Mouse (Mus musculus): ENCODE results near the gene Nphs1. TPM values are rescaled to one million over a fixed set of nuclear protein-coding genes. Genes with fewer than 3 reads are reported as not detected.
A peak's percentile ranks its signal among the peaks of the same experiment; 100 is the strongest.

Gene Nphs1
- 0.11 TPM in 1 of 2 replicates, not detected in the other for total RNA-seq (2021)
- long read RNA-seq, experiment 1, result 0 reads
- long read RNA-seq, experiment 2, result 0 reads

GRCm38 (mm10) chr7:30457629-30458330 is at the start of gene Nphs1, which contains the start of gene Kirrel2:
TSS of gene Nphs1 (plus strand) at chr7:30458315.
TSS of gene Kirrel2 (minus strand) at chr7:30457690.
- peak; percentile 41 for DNase-seq

- no peak for DNase-seq
These were observed 49.5 kb upstream of the Nphs1 start for GRCm38 (mm10) chr7:30408639-30409038.

DNA sequence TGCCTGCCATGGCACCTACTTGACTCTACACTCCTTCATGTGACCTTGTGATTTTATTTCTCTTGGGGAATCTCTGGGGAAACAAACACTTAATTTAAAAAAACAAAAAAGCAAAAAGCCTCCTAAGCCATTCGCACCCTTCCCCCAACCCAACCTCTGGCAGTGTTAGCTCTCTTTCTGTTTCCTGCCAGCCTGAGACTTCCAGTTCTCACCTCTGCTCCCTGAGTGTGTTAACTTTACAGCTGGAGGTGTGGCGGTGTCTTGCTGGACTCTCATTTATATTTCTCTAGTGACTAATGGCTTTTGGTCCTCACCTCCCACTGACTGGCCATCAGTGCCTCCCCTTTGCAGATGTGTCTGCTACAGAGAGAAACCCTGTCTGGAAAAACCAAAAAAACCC is 48.3 kb upstream of the Nphs1 start:
- DNase-seq, result no peak

DNA sequence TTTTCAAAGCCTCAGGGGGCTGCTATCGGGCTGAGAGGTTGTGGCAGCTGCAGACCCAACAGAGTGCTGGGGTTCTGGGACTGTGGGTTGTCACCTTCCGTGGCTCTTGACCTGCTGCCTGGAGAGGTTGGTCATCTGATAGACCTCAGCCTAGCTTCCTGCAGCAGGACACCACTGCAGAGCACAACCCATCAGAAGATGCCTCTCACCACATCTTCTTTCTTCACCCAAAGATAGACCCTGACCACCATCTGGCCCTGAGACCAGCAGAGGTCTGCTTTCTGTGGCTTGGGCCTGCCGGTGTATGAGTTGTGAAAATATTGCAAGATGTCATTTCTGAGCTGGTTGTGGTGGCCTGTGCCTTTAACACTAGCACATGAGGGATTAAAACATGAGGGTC is 47.1 kb upstream of the Nphs1 start:
- no peak for DNase-seq

- no peak for DNase-seq
These were observed 45.4 kb upstream of the Nphs1 start for GRCm38 (mm10) chr7:30412735-30413147.

GRCm38 (mm10) chr7:30413596-30413995 is 44.5 kb upstream of the Nphs1 start, which contains the start of gene Tyrobp:
TSS of gene Tyrobp (plus strand) at chr7:30413760.
- DNase-seq, result no peak

- DNase-seq, result no peak
These were observed 40.3 kb upstream of the Nphs1 start for GRCm38 (mm10) chr7:30417856-30418255.

GRCm38 (mm10) chr7:30419561-30420499 is 38.3 kb upstream of the Nphs1 start, which contains the start of gene Hcst:
TSS of gene Hcst (minus strand) at chr7:30419854.
- DNase-seq, result peak; percentile 36

GRCm38 (mm10) chr7:30420673-30421072 is 37.4 kb upstream of the Nphs1 start:
- DNase-seq, result no peak

DNA sequence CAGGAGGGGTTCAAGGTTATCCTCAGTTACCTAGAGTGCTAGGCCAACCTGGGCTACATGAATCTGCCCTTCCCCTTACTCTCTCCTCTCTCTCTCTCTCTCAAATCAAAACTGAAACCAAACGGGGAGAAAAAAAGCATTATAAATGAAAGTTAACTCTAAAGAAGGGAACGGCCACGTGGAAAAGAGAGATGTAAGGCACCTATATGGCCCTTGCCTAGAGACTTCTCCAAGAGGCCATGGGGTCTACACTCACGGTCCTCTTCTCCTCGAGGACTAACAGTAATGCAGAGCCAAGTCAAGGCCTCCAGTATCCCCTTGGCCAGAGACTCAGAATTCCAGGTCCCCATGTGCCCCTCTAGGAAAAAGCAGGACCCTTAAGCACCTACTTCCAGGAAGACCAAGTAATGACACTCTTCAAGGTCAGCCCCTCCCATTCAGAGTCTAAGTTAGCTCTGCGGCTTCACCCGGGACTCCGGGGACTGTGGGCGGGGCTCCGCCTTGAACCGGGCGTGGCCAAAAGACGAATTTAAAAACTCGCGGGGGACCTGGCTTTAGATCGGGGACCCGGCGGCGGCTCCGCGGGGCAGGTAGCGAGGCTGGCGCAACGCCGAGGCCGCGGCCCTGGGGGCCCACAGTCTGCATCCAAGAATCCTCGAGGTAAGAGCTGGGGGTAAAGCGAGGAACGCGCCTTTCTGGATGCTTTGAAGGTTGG is 36.8 kb upstream of the Nphs1 start, which contains the start of gene Nfkbid:
TSS of gene Nfkbid (plus strand) at position 558 of the 715 bp plus-strand sequence.
- DNase-seq, result peak; percentile 89

DNA sequence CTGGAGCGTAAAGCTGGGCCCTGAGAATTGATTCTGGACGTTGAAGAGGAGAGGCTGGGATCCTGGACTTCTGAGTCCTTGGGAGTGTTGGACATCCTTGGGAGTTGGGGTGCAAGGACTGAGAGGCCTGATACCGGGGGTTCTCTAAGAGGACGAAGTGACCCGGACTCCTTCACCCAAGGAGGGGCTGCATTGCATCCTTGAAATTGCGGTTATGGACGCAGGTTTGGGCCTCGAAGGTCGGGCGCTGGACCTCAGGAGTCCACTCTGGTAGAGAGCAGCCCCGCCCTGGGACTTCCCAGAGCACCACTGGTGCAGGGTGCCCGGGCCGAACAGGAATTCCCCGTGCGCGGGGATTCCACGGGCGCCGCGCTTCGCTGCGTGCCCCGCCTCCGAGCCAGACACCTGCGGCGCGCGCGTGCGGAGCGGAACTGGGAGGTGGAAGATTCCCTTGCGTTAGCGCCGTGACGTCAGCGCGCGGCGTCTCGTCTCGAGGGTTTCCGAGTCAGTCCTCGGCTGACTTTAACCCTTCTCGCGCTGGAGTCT is 36.2 kb upstream of the Nphs1 start:
- peak; percentile 94 for DNase-seq

DNA sequence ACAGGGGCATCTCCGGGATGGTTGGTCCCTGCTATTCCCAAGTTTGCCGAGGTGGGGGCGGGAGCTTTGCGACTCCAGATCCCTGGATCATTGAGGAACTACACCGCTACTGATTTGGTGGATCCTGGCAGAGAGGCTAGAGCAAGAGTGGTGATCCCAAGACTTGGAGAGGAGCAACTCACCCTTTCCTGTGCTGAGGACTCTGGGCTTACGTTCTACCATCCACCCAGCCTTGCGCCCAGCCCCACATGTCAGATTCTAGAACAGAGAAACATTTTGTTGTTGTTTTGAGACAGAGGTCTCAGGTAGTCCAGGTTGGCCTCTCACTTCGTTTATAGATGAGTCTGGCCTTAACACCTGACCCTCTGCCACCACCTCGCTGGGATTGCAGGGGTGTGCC is 35.6 kb upstream of the Nphs1 start:
- DNase-seq, result peak; percentile 25

- peak; percentile 32 for DNase-seq
These were observed 35.0 kb upstream of the Nphs1 start for GRCm38 (mm10) chr7:30423071-30423641.

GRCm38 (mm10) chr7:30429327-30429726 is 28.8 kb upstream of the Nphs1 start:
- DNase-seq, result no peak

DNA sequence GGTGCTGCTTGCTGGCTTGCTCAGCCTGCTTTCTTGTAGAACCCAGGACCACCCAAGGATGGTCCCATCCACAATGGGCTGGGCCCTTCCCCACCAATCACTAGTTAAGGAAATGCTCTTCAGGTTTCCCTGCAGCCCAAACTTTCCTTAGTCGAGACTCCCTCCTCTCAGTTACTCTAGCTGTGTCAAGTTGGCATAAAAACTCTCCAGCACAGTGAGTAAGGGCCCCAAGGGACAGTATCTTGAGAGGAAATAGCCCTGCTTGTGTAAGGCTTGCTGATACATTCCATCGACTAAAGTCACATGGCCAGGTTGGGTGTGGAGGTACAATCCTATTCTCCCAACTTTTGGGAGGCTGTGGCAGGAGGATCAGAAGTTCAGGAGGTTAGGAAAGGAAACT is 27.9 kb upstream of the Nphs1 start:
- no peak for DNase-seq

GRCm38 (mm10) chr7:30431793-30432192 is 26.3 kb upstream of the Nphs1 start:
- DNase-seq, result peak; percentile 84

DNA sequence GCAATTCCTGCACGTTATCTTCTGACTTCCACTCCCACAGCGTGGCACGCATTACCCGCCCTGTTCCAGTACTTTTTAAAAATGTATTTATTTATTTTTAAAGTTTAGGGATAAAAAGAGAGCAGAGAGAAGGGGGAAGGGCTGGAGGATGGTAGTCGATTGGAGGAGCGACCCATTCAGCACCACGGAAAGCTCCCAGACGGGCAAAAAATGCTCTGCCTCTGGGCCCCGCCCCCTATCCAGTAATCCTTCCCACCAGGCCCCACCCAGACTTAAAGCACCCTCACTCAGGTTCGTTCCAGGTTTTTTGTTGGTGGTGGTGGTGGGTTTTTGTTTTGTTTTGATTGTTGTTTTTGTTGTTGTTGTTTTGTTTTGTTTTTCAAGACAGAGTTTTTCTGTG is 23.9 kb upstream of the Nphs1 start:
- DNase-seq, result peak; percentile 88

DNA sequence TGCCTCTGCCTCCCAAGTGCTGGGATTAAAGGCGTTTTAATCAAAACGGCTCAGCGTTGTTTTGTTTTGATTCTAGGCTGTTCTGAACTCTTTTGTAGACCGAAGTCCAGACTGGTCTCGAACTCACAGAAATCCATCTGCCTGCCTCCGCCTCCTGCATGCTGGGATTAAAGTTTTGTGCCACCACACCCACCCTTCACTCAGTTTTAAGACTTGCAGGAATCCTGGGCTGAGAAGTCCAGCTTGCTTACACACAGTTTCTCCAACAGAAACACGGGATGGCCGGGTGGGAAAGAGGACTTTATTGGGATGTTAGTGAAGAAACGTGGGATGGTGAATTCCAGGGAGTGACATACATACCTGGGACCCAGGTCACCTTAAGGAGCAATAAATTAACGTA is 23.4 kb upstream of the Nphs1 start:
- no peak for DNase-seq

- no peak for DNase-seq
These were observed 23.0 kb upstream of the Nphs1 start for GRCm38 (mm10) chr7:30435156-30435555.

DNA sequence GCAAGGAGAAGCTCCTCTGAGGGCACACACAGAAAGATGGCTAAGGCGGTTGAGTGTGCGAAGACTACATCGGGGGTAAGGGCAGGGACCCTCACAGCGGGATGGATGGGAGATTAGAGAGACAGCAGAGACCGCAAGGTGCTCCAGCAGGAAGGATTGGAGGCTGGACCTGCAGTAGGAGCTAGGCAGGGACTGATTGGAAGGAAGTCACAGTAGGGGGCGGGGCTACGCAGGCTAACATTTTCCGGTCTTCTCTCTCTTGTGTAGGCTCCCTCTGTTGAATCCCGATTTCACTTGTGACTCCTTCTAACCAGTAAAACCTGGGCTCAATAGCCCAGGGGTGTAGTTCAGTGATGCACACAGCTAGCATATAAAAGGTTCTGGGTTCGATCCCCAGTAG is 21.2 kb upstream of the Nphs1 start:
- no peak for DNase-seq

DNA sequence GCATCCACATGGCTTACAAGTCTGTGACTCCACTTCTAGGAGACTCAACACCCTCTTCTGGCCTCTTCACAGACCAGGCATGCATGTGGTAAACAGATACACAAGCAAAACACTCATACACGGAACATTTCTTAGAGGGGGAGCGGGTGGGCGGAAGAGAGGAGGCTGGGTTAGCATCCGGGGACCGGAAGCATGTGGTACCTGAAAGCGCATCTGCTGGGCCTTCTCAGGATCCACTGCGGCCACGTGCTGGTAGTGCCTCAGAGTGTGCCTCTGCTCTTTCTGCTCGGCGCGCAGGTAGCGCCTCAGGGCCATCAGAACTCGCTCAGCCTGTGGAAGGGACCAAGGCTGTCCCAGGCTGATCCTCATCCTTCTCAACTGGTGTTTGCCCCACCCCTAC is 18.4 kb upstream of the Nphs1 start:
- DNase-seq, result no peak

GRCm38 (mm10) chr7:30440697-30441096 is 17.4 kb upstream of the Nphs1 start:
- peak; percentile 69 for DNase-seq

Data from adrenal gland, postnatal 14 days (tissue).